Mouse (Mus musculus) heart, embryonic 13.5 days (tissue): ENCODE measurements around the gene Fer. TPM values are rescaled to one million over a fixed set of nuclear protein-coding genes. Genes with fewer than 3 reads are reported as not detected.
A peak's percentile ranks its signal among the peaks of the same experiment; 100 is the strongest.

Source experiments
- ATAC-seq: fragments of 200-750 bp; cut with Nextera tagmentation; 2 replicates; pipeline ENCODE4 v1.8.0; 2017; ENCODE audit warnings: moderate TSS enrichment; ENCODE audit not compliant: insufficient number of reproducible peaks, low FRiP score, low TSS enrichment; ENCODE audit errors: extremely low read depth
- H3K27ac ChIP-seq: fragments of 300-500 bp; sonication (generic); replicated peaks from 2 replicates; pipeline ENCODE4 v1.5.1; 2015; ENCODE audit warnings: moderate library complexity, mild to moderate bottlenecking, inconsistent platforms
- H3K27me3 ChIP-seq: fragments of 300-500 bp; sonication (generic); replicated peaks from 2 replicates; pipeline ENCODE4 v1.6.1; 2015; ENCODE audit warnings: mild to moderate bottlenecking, inconsistent platforms
- H3K36me3 ChIP-seq: fragments of 300-500 bp; sonication (generic); 2 replicates; pipeline ENCODE4 v1.6.1; 2015; ENCODE audit warnings: mild to moderate bottlenecking, inconsistent platforms
- H3K4me1 ChIP-seq: fragments of 300-500 bp; sonication (generic); 2 replicates; pipeline ENCODE4 v1.6.1; 2015; ENCODE audit warnings: inconsistent platforms
- H3K4me2 ChIP-seq: fragments of 300-500 bp; sonication (generic); 2 replicates; pipeline ENCODE4 v1.6.1; 2015; ENCODE audit warnings: inconsistent platforms, mild to moderate bottlenecking, moderate library complexity
- H3K4me3 ChIP-seq: fragments of 300-500 bp; sonication (generic); 2 replicates; pipeline ENCODE4 v1.5.1; 2015; ENCODE audit warnings: moderate library complexity, mild to moderate bottlenecking, inconsistent platforms
- H3K9ac ChIP-seq: fragments of 300-500 bp; sonication (generic); 2 replicates; pipeline ENCODE4 v1.6.1; 2015; ENCODE audit warnings: inconsistent platforms, mild to moderate bottlenecking, moderate library complexity
- H3K9me3 ChIP-seq: fragments of 300-500 bp; sonication (generic); 2 replicates; pipeline ENCODE4 v1.6.1; 2016; ENCODE audit warnings: inconsistent platforms
- WGBS: fragments of 180-500 bp; shearing (Covaris S2); methylation state at CpG from one replicate; pipeline ENCODE4 v1.1.7; 2015; ENCODE audit warnings: mixed read lengths; 5-methylcytosine and 5-hydroxymethylcytosine counted together
- polyA plus RNA-seq: library from polyadenylated mRNA; unstranded; fragments of >200 nt; fragmentation: Nextera tagmentation; extraction: Ambion mirVana; gene quantifications from 2 replicates; pipeline ENCODE4 v1.2.1, GENCODE M21; 2015

Gene Fer
- 20.0 and 24.0 TPM in 2 replicates for polyA plus RNA-seq

- ATAC-seq, result peak; percentile 22; the same call in 1 of the 2 replicates
These were observed at the start of gene Fer for GRCm38 (mm10) chr17:63863012-63863630. TSS of gene Fer (plus strand) at chr17:63863062.

GRCm38 (mm10) chr17:63813552-63813951, 49.3 kb upstream of the Fer start:
- 74% methylated on average over 6 of the region's 6 CpGs for WGBS
- Histone ChIP-seq H3K9ac (no peak overlapping the region), H3K4me2 (no peak overlapping the region), H3K27me3 (no peaks in the 10 kb centered on the region), H3K36me3 (no peaks in the 10 kb centered on the region), H3K4me3 (no peak overlapping the region), H3K27ac (no peak overlapping the region), H3K9me3 (no peaks in the 10 kb centered on the region), H3K4me1 (peaks cover 14% of the 10 kb centered on the region)
- ATAC-seq, result no peak

More at GRCm38 (mm10) chr17:63863012-63863630, at the start of gene Fer:
- Histone ChIP-seq H3K9me3 (no peaks in the 10 kb centered on the region), H3K27ac (peak within 1 kb of the TSS; percentile 91), H3K27me3 (no peaks in the 10 kb centered on the region), H3K9ac (peak within 1 kb of the TSS; percentile 95), H3K4me3 (peak within 1 kb of the TSS; percentile 97), H3K4me2 (peak within 1 kb of the TSS; percentile 95), H3K4me1 (peaks cover 34% of the 10 kb centered on the region), H3K36me3 (no peaks in the 10 kb centered on the region)
- WGBS, result under 1% methylated on average over 41 of the region's 41 CpGs

GRCm38 (mm10) chr17:63818444-63819027, 44.3 kb upstream of the Fer start:
- no peaks in the 10 kb centered on the region for H3K36me3 ChIP-seq
- no peak overlapping the region for H3K4me3 ChIP-seq
- ATAC-seq, result no peak
- no peaks in the 10 kb centered on the region for H3K27me3 ChIP-seq
- no peak overlapping the region for H3K4me2 ChIP-seq
- H3K9ac ChIP-seq, result no peak overlapping the region
- no peaks in the 10 kb centered on the region for H3K9me3 ChIP-seq
- 54% methylated on average over 10 of the region's 10 CpGs for WGBS
- no peaks in the 10 kb centered on the region for H3K4me1 ChIP-seq
- no peak overlapping the region for H3K27ac ChIP-seq

- Histone ChIP-seq H3K27me3 (no peaks in the 10 kb centered on the region), H3K4me2 (no peak overlapping the region), H3K36me3 (no peaks in the 10 kb centered on the region), H3K9me3 (no peaks in the 10 kb centered on the region), H3K9ac (no peak overlapping the region), H3K4me1 (no peaks in the 10 kb centered on the region), H3K27ac (no peak overlapping the region), H3K4me3 (no peak overlapping the region)
- ATAC-seq, result no peak
- WGBS, result 82% methylated on average over 4 of the region's 4 CpGs
These were observed 38.7 kb upstream of the Fer start for GRCm38 (mm10) chr17:63824141-63824540.

- Histone ChIP-seq H3K27me3 (no peaks in the 10 kb centered on the region), H3K9ac (no peak overlapping the region), H3K9me3 (no peaks in the 10 kb centered on the region), H3K27ac (no peak overlapping the region), H3K36me3 (no peaks in the 10 kb centered on the region), H3K4me3 (no peak overlapping the region), H3K4me1 (no peaks in the 10 kb centered on the region), H3K4me2 (no peak overlapping the region)
- WGBS, result 77% methylated on average over 8 of the region's 8 CpGs
- no peak for ATAC-seq
These were observed 36.7 kb upstream of the Fer start for GRCm38 (mm10) chr17:63826196-63826595.

- ATAC-seq, result no peak
- WGBS, result 73% methylated on average over 7 of the region's 7 CpGs
- Histone ChIP-seq H3K4me2 (no peak overlapping the region), H3K9me3 (no peaks in the 10 kb centered on the region), H3K4me3 (no peak overlapping the region), H3K27ac (no peak overlapping the region), H3K27me3 (no peaks in the 10 kb centered on the region), H3K36me3 (no peaks in the 10 kb centered on the region), H3K9ac (no peak overlapping the region), H3K4me1 (no peaks in the 10 kb centered on the region)
These were observed 36.1 kb upstream of the Fer start for GRCm38 (mm10) chr17:63826767-63827166.

GRCm38 (mm10) chr17:63828561-63829332, 34.1 kb upstream of the Fer start:
- Histone ChIP-seq H3K4me2 (no peak overlapping the region), H3K9me3 (no peaks in the 10 kb centered on the region), H3K9ac (no peak overlapping the region), H3K27me3 (no peaks in the 10 kb centered on the region), H3K4me1 (no peaks in the 10 kb centered on the region), H3K36me3 (no peaks in the 10 kb centered on the region), H3K4me3 (no peak overlapping the region), H3K27ac (no peak overlapping the region)
- WGBS, result 57% methylated on average over 5 of the region's 5 CpGs
- no peak for ATAC-seq

GRCm38 (mm10) chr17:63831550-63831949, 31.3 kb upstream of the Fer start:
- Histone ChIP-seq H3K9me3 (no peaks in the 10 kb centered on the region), H3K4me3 (no peak overlapping the region), H3K9ac (no peak overlapping the region), H3K4me1 (no peaks in the 10 kb centered on the region), H3K4me2 (no peak overlapping the region), H3K27me3 (no peaks in the 10 kb centered on the region), H3K27ac (no peak overlapping the region), H3K36me3 (no peaks in the 10 kb centered on the region)
- no peak for ATAC-seq
- 71% methylated on average over 4 of the region's 4 CpGs for WGBS

GRCm38 (mm10) chr17:63836223-63836622, 26.6 kb upstream of the Fer start:
- Histone ChIP-seq H3K4me3 (no peak overlapping the region), H3K4me1 (no peaks in the 10 kb centered on the region), H3K4me2 (no peak overlapping the region), H3K27me3 (no peaks in the 10 kb centered on the region), H3K27ac (no peak overlapping the region), H3K9me3 (peaks cover 6% of the 10 kb centered on the region; the same call in 1 of the 2 replicates), H3K36me3 (no peaks in the 10 kb centered on the region), H3K9ac (no peak overlapping the region)
- 82% methylated on average over 2 of the region's 2 CpGs for WGBS
- ATAC-seq, result no peak

GRCm38 (mm10) chr17:63836641-63837040, 26.2 kb upstream of the Fer start:
- Histone ChIP-seq H3K4me1 (no peaks in the 10 kb centered on the region), H3K4me3 (no peak overlapping the region), H3K36me3 (no peaks in the 10 kb centered on the region), H3K4me2 (no peak overlapping the region), H3K9ac (no peak overlapping the region), H3K27ac (no peak overlapping the region), H3K9me3 (peaks cover 6% of the 10 kb centered on the region; the same call in 1 of the 2 replicates), H3K27me3 (no peaks in the 10 kb centered on the region)
- WGBS, result 73% methylated on average over 8 of the region's 8 CpGs
- ATAC-seq, result no peak

GRCm38 (mm10) chr17:63838144-63838543, 24.7 kb upstream of the Fer start:
- no peaks in the 10 kb centered on the region for H3K27me3 ChIP-seq
- no peak overlapping the region for H3K4me2 ChIP-seq
- H3K27ac ChIP-seq, result no peak overlapping the region
- H3K4me3 ChIP-seq, result no peak overlapping the region
- H3K4me1 ChIP-seq, result no peaks in the 10 kb centered on the region
- 80% methylated on average over 8 of the region's 8 CpGs for WGBS
- no peak overlapping the region for H3K9ac ChIP-seq
- no peaks in the 10 kb centered on the region for H3K36me3 ChIP-seq
- H3K9me3 ChIP-seq, result peaks cover 6% of the 10 kb centered on the region; the same call in 1 of the 2 replicates
- ATAC-seq, result no peak
